Mouse (Mus musculus): ENCODE data around the gene Faah. TPM values are rescaled to one million over a fixed set of nuclear protein-coding genes. Genes with fewer than 3 reads are reported as not detected.

Faah gene
- total RNA-seq (2021), result 100 to 1,000 TPM in 1 of 2 experiments, 10 to 100 TPM in 1; 86.6 to 108 TPM
- long read RNA-seq, transcript Faah-201 (15 exons, 3,827 nt), result major isoform, 106 of 145 reads
- long read RNA-seq, partial matches to known transcripts, result 13 of 145 reads
- long read RNA-seq, other reads (novel, unspliced or antisense), result 24 of 145 reads

GRCm38 (mm10) chr4:116017902-116018746 lies at the start of gene Faah:
Faah (minus strand) TSS chr4:116017926.
- DNase-seq (ENCODE audit: low spot score in 2 of 2), result no peak

- no peak for DNase-seq (ENCODE audit: low spot score in 2 of 2)
Measured at GRCm38 (mm10) chr4:116063855-116064254, 46.1 kb upstream of the Faah start.

- no peak for DNase-seq (ENCODE audit: low spot score in 2 of 2)
Measured at GRCm38 (mm10) chr4:116059012-116059726, 41.4 kb upstream of the Faah start.

- no peak for DNase-seq (ENCODE audit: low spot score in 2 of 2)
Measured at GRCm38 (mm10) chr4:116057559-116057958, 39.8 kb upstream of the Faah start.

GRCm38 (mm10) chr4:116053399-116053961 lies 35.8 kb upstream of the Faah start, which contains the start of gene Nsun4:
Nsun4 (minus strand) TSS chr4:116053876.
- peak; percentile 81 to 85 for DNase-seq (ENCODE audit: low spot score in 2 of 2)

GRCm38 (mm10) chr4:116052526-116053293 lies 35.0 kb upstream of the Faah start:
- DNase-seq (ENCODE audit: low spot score in 2 of 2), result peak; percentile 22 to 37

GRCm38 (mm10) chr4:116049211-116049610 lies 31.5 kb upstream of the Faah start:
- DNase-seq (ENCODE audit: low spot score in 2 of 2), result no peak

GRCm38 (mm10) chr4:116048130-116048920 lies 30.6 kb upstream of the Faah start:
- no peak for DNase-seq (ENCODE audit: low spot score in 2 of 2)

GRCm38 (mm10) chr4:116047681-116048080 lies 30.0 kb upstream of the Faah start:
- no peak for DNase-seq (ENCODE audit: low spot score in 2 of 2)

- DNase-seq (ENCODE audit: low spot score in 2 of 2), result no peak
Measured at GRCm38 (mm10) chr4:116046604-116047003, 28.9 kb upstream of the Faah start.

- no peak for DNase-seq (ENCODE audit: low spot score in 2 of 2)
Measured at GRCm38 (mm10) chr4:116042186-116042585, 24.5 kb upstream of the Faah start.

- no peak for DNase-seq (ENCODE audit: low spot score in 2 of 2)
Measured at GRCm38 (mm10) chr4:116040466-116040865, 22.7 kb upstream of the Faah start.

- DNase-seq (ENCODE audit: low spot score in 2 of 2), result no peak
Measured at GRCm38 (mm10) chr4:116033374-116033773, 15.6 kb upstream of the Faah start.

- no peak for DNase-seq (ENCODE audit: low spot score in 2 of 2)
Measured at GRCm38 (mm10) chr4:116032906-116033305, 15.2 kb upstream of the Faah start.

GRCm38 (mm10) chr4:116017300-116017901 lies 325 bp downstream of the Faah start:
- DNase-seq (ENCODE audit: low spot score in 2 of 2), result peak; percentile 78 to 81

GRCm38 (mm10) chr4:116016862-116017299 lies 845 bp downstream of the Faah start:
- no peak for DNase-seq (ENCODE audit: low spot score in 2 of 2)

GRCm38 (mm10) chr4:116016396-116016795 lies 1.3 kb downstream of the Faah start:
- DNase-seq (ENCODE audit: low spot score in 2 of 2), result no peak

GRCm38 (mm10) chr4:116015996-116016395 lies 1.7 kb downstream of the Faah start:
- peak; percentile 36 to 50 for DNase-seq (ENCODE audit: low spot score in 2 of 2)

GRCm38 (mm10) chr4:116015502-116015901 lies 2.2 kb downstream of the Faah start:
- no peak for DNase-seq (ENCODE audit: low spot score in 2 of 2)

- no peak for DNase-seq (ENCODE audit: low spot score in 2 of 2)
Measured at GRCm38 (mm10) chr4:116010186-116010585, 7.5 kb downstream of the Faah start.

Measured in layer of hippocampus, postnatal 10 days (tissue).